Mouse (Mus musculus) E14TG2a.4 (cell line): ENCODE results near the gene Fam69a.

Experiments
- CTCF ChIP-seq: conservative IDR thresholded peaks from 2 replicates; pipeline ENCODE4 v1.5.1; 2014; ENCODE audit warnings: low read length
- POU5F1 ChIP-seq: IDR thresholded peaks from 2 replicates; pipeline ENCODE4 v1.6.1; 2014; ENCODE audit warnings: low read length, borderline replicate concordance

GRCm38 (mm10) chr5:108015422-108015821, 28.5 kb upstream of the Fam69a start:
- TF ChIP-seq CTCF (no peak), POU5F1 (no peak)
